Mouse (Mus musculus): Measurements from ENCODE around the gene Sh3kbp1. TPM values are rescaled to one million over a fixed set of nuclear protein-coding genes. Genes with fewer than 3 reads are reported as not detected.
A peak's percentile ranks its signal among the peaks of the same experiment; 100 is the strongest.

Sh3kbp1 gene
- polyA plus RNA-seq, 1 experiment from 2014 or later, result 14.4 TPM

DNA sequence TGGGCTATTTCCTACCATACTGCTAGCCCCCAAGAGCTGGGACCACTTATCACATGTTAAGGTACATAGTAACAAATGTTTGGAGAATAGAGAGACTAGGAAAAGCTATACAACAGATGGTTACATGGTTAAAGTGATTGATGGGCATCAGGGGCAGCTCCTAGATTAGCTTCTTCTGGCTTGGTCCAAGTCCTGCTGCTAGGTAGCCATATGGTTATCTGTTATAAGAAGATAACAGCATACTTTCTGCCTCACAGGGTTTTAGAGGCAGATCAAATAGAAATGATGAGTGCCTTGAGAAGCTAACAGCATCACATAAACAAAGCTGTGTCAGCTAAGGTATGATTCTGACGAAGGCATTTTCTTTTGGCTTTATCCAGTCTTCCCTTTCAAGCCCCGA lies 334.3 kb downstream of the Sh3kbp1 start:
- no peak for DNase-seq (ENCODE audit: low read depth, low spot score)
- POLR2A ChIA-PET, result no interaction called here
- peaks cover 17% of the 10 kb centered on the region for H3K27me3 ChIP-seq
- no peak for ATAC-seq
- in situ Hi-C loops (cut with MboI; ENCODE audit: low pct_unique_long_range_greater_than_20kb), result loop anchor here (5.0 to 25.0 kb wide), 2 partner anchors 334 to 524 kb away; partner anchors contain the start of gene Sh3kbp1
- CTCF ChIA-PET, result interaction anchor here (0.9 kb wide), 1 partner anchor 335 kb away, joined by 3 read pairs; the partner anchor contains the start of gene Sh3kbp1
- no peak for TF ChIP-seq CTCF (IDR thresholded peaks at IDR 0.05)

DNA sequence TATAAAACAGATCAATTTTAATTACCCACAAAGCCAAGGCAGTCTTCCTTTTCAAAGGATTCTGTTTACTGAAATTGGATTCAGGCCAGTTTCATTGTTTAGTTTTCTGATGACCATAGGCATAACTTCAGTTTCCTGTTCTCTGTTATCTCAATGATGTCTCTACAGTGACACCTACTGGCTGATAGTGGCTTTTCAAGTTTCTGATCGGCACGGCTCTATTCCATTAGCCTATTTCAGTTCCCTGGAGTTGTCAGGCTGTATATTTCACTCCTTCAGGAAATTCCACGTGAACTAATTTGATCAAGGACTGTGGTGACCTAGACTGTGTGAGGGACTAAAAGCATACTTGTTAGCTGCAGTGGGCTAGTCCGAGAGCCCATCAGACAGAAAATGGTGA lies 336.2 kb downstream of the Sh3kbp1 start:
- DNase-seq (ENCODE audit: low read depth, low spot score) (no peak), ATAC-seq (peak; percentile 73)
- in situ Hi-C loops (cut with MboI; ENCODE audit: low pct_unique_long_range_greater_than_20kb), result loop anchor here (5.0 to 25.0 kb wide), 2 partner anchors 336 to 526 kb away; partner anchors contain the start of gene Sh3kbp1
- CTCF ChIA-PET, result interaction anchor here (0.9 to 1.7 kb wide), 2 partner anchors 13 to 337 kb away, joined by 4 read pairs; no protein-coding TSS in a partner anchor
- POLR2A ChIA-PET, result no interaction called here
- peaks cover 9% of the 10 kb centered on the region for H3K27me3 ChIP-seq
- TF ChIP-seq CTCF (IDR thresholded peaks at IDR 0.05), result peak; percentile 76

DNA sequence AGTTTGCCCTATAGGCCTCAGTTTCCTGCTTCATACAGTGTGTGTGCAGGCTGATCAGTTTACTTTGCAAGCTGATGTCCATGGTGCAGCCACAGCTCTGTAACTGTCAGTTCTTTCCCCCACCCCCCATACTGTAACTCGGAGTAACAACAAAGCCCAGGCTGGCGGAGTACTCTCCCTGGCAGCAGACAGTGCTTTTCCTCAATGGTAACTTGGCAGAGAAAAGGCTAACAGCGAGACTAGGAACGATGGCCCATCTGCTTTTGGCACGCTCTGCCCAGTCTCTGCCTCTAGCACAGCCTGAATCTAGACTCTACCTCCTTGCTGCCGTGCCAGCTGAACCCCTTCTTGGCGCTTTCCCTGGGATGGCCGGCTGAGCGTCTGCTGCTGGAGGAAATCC lies 336.9 kb downstream of the Sh3kbp1 start:
- ChIA-PET POLR2A (no interaction called here), CTCF (interaction anchor here (0.9 to 1.7 kb wide), 2 partner anchors 14 to 338 kb away, joined by 4 read pairs; no protein-coding TSS in a partner anchor)
- DNase-seq (ENCODE audit: low read depth, low spot score) (no peak), ATAC-seq (no peak)
- in situ Hi-C loops (cut with MboI; ENCODE audit: low pct_unique_long_range_greater_than_20kb), result loop anchor here (5.0 to 25.0 kb wide), 2 partner anchors 337 to 527 kb away; partner anchors contain the start of gene Sh3kbp1
- TF ChIP-seq CTCF (IDR thresholded peaks at IDR 0.05), result no peak
- H3K27me3 ChIP-seq, result peaks cover 8% of the 10 kb centered on the region

DNA sequence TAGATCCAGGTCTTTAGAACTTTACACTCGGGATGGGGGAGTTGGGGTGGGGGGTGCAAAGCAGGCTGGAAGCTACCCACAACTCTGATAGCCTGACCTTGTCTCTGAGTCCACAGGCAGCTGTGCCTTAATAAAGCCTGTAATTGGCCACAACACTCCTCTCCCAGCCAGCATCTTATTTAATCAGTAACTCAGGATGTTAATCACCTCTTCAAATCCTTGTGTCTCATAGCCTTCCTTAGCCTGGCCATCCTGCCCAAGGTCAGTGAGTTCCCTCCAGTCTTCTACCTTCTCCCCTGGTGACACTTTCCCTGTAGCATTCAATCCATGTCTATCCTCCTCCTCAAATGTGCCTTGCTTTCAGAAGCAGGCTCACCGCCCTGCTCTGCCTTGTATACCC lies 342.0 kb downstream of the Sh3kbp1 start:
- TF ChIP-seq CTCF (IDR thresholded peaks at IDR 0.05), result no peak
- POLR2A ChIA-PET, result no interaction called here
- ATAC-seq (peak; percentile 73), DNase-seq (ENCODE audit: low read depth, low spot score) (no peak)
- CTCF ChIA-PET, result interaction anchor here (0.9 to 1.4 kb wide), 2 partner anchors 7 to 9 kb away, joined by 3 read pairs; no protein-coding TSS in a partner anchor
- H3K27me3 ChIP-seq, result peaks cover 12% of the 10 kb centered on the region
- in situ Hi-C loops (cut with MboI; ENCODE audit: low pct_unique_long_range_greater_than_20kb), result loop anchor here (25.0 kb wide), 1 partner anchor 532 kb away; no protein-coding TSS in a partner anchor

DNA sequence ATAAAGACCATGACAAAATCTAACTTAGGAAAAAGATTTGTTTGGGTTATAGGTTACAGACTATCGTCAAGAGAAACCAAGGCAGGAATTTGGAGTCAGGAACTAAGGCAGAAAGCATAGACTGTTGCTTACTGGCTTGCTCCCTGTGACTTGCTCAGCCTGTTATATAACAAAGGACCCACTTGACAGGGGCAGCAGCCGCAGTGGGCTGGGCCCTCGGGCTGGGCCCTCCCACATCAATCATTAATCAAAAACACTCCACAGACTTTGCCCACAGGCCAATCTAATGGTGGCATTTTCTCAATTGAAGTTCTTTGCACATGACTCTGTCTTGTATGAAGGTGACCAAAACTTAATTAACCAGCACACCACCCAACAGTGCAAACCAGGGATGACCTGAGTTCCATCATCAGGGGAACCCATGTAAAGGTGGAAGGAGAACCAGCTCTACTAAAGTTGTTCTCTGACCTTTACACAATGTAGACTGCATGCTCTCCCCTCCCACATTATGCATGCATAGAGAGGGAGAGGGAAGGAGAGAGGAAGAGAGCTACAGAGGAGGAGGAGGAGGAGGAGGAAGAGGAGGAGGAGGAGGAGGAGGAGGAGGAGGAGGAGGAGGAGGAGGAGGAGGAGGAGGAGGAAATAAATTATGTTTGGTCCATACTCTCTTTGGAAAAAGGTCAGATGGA lies 344.2 kb downstream of the Sh3kbp1 start:
- in situ Hi-C loops (cut with MboI; ENCODE audit: low pct_unique_long_range_greater_than_20kb), result loop anchor here (10.0 to 25.0 kb wide), 2 partner anchors 534 to 1064 kb away; no protein-coding TSS in a partner anchor
- no peak for TF ChIP-seq CTCF (IDR thresholded peaks at IDR 0.05)
- peaks cover 19% of the 10 kb centered on the region for H3K27me3 ChIP-seq
- no peak for ATAC-seq
- CTCF ChIA-PET, result no interaction called here
- POLR2A ChIA-PET, result no interaction called here
- DNase-seq (ENCODE audit: low read depth, low spot score), result no peak

DNA sequence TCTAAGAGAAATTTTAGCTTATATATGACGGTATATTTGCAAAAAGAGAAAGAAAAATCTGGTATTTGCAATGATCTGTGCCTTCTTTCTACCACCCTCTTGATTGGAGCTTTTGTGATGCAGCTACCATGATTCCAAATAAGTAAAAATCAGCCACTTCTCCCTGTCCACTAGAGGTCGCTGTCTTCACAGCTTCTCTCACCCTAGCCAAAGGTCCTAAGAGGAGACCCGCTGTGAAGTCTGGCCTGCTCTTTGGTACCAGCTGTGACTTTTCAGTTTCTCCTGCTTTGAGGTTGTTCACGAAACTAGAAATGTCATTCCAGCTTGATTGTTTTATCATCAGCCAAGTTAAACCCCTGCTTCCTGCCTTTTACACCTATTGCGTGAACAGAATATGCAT lies 346.7 kb downstream of the Sh3kbp1 start:
- DNase-seq (ENCODE audit: low read depth, low spot score) (no peak), ATAC-seq (no peak)
- H3K27me3 ChIP-seq, result peaks cover 16% of the 10 kb centered on the region
- peak; percentile 76 for TF ChIP-seq CTCF (IDR thresholded peaks at IDR 0.05)
- in situ Hi-C loops (cut with MboI; ENCODE audit: low pct_unique_long_range_greater_than_20kb), result loop anchor here (10.0 to 25.0 kb wide), 2 partner anchors 536 to 1061 kb away; no protein-coding TSS in a partner anchor
- POLR2A ChIA-PET, result no interaction called here
- CTCF ChIA-PET, result interaction anchor here (1.0 to 2.0 kb wide), 4 partner anchors 14 to 143 kb away, joined by 3 to 7 read pairs (median 4); no protein-coding TSS in a partner anchor

DNA sequence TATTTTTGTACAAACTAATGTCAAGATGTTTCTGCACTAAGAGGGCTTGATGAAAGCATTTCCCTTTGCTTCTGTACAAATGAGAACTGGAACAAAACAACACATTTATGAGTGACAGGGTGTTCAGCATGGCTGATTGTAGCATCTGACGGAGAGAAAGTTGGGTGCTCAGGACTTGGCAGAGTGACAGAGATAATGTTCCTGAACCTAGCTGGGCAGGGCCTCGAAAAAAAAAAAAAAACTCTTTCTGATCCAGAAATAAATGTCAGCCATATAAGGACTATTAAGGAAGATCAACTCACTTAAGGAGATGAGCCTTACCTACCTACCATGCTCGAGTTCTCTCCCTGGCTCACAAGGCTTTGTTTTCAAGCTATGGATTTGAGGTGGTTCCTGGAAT lies 349.2 kb downstream of the Sh3kbp1 start:
- ChIA-PET POLR2A (interaction anchor here (1.2 kb wide), 1 partner anchor 27 kb away, joined by 4 read pairs; no protein-coding TSS in a partner anchor), CTCF (interaction anchor here (1.1 to 1.3 kb wide), 2 partner anchors 8 to 12 kb away, joined by 3 to 4 read pairs; partner anchors contain the start of gene Map3k15)
- H3K27me3 ChIP-seq, result peaks cover 11% of the 10 kb centered on the region
- ATAC-seq, result no peak
- in situ Hi-C loops (cut with MboI; ENCODE audit: low pct_unique_long_range_greater_than_20kb), result loop anchor here (10.0 kb wide), 1 partner anchor 1059 kb away; no protein-coding TSS in a partner anchor
- no peak for DNase-seq (ENCODE audit: low read depth, low spot score)
- TF ChIP-seq CTCF (IDR thresholded peaks at IDR 0.05), result no peak

DNA sequence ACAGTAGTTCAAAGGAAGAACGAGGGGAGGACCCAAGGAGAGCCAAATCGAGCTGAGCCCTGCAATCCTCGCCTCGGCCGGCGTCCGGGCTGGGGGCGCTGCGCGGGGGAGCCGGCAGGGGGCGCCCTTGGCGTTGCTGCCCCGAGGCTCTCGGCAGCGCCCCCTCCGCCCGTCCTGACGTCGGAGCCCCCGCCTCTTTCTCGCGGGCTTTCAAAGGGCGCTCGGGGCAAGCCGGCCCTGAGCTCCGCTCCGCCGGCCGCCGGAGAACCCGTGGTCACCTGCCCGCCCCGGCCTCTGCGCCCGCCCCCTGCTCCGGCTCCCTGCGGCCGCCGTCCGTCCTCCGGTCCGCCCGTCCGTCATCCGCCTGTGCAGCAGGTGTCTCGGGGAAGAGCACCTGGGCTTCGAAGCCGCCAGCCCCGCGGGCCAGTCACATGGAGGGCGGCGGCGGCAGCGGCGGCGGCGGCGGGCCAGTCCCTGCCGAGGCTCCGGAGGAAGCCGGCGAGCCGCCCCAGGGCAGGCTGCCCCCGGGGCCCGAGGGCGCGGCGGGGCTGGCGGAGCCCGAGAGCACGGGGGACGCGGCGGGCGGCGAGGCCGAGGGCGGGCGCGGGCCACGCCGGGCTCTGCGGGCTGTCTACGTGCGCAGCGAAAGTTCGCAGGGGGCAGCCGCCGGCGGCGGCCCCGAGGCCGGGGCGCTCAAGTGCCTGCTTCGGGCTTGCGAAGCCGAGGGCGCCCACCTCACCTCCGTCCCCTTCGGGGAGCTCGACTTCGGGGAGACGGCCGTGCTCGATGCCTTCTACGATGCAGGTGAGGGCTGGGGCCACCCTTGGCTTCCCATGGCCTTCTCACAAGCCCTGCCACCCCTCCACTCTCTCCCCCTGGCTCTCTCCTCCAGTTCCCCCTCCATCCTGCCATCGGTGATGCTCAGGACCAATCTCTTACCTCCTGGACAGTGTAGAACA lies 361.2 kb downstream of the Sh3kbp1 start, which contains the start of gene Map3k15:
Map3k15 (plus strand) TSS at position 432 of the 959 bp plus-strand sequence.
- CTCF ChIA-PET, result interaction anchor here (0.7 to 1.2 kb wide), 4 partner anchors 9 to 58 kb away, joined by 3 to 7 read pairs (median 4); no protein-coding TSS in a partner anchor
- POLR2A ChIA-PET, result no interaction called here

DNA sequence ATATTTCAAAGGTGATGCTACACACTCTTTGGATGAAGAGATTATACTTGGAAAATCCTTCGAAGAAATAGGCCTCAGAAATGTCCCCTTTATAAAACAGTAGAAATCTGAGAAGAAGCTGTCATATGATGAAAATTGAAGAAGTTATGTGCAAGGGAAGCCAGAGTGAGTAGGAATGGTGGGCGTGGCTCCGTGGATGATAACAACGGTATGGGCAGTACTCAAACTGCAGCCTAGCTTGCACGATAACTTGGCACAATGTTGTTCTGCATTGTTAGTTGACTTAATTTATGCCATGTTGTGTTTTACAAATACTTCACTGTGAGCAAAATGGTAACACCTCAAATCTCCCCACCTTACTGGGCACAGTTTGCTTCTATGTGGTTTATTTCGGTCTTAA lies 368.7 kb downstream of the Sh3kbp1 start:
- no peak for ATAC-seq
- ChIA-PET POLR2A (no interaction called here), CTCF (no interaction called here)
- peaks cover 26% of the 10 kb centered on the region for H3K27me3 ChIP-seq
- TF ChIP-seq CTCF (IDR thresholded peaks at IDR 0.05), result no peak
- in situ Hi-C loops (cut with MboI; ENCODE audit: low pct_unique_long_range_greater_than_20kb), result no loop called here
- DNase-seq (ENCODE audit: low read depth, low spot score), result no peak

More for the DNA sequence above, 361.2 kb downstream of the Sh3kbp1 start, which contains the start of gene Map3k15:
- no peak for DNase-seq (ENCODE audit: low read depth, low spot score)
- TF ChIP-seq CTCF (IDR thresholded peaks at IDR 0.05), result peak; percentile 100
- in situ Hi-C loops (cut with MboI; ENCODE audit: low pct_unique_long_range_greater_than_20kb), result no loop called here
- peaks cover 15% of the 10 kb centered on the region for H3K27me3 ChIP-seq
- ATAC-seq, result peak; percentile 87

Other genes with a start within 250 kb of the Sh3kbp1 start
- gene Map7d2, start 212.7 kb upstream of the Sh3kbp1 start, polyA plus RNA-seq (2021), result 0.72 TPM
- 11.9 TPM for gene Bclaf3, start 100.6 kb upstream of the Sh3kbp1 start, polyA plus RNA-seq (2021)